Mouse (Mus musculus): ENCODE results near the gene Zfp961.

DNA sequence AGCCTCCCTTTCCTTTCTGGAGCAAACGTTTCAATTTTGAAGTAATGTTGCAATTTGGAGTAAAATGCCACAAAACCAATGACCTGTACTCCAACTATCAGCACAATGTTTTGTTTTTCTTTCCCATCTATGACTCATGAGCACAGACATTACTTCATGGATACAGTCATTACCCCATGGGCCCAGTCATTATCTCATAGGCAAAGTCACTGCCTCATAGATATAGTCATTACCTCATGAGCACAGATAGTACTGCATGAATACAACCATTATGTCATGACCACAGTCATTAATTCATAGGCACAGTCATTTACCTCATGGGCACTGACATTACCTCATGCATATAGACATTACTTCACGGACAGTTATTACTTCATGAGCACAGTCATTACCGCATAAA, 55.1 kb downstream of the Zfp961 start:
- no peak for TF ChIP-seq POLR2A (IDR thresholded peaks at IDR 0.05; ENCODE audit: control insufficient read depth, extremely low read depth, insufficient read depth, low read length, poor library complexity)
- TF ChIP-seq CTCF (IDR thresholded peaks at IDR 0.05; ENCODE audit: borderline replicate concordance, control insufficient read depth, extremely low read depth, insufficient read depth, low read length, poor library complexity), result no peak

Measured in thymus, adult 2 months (tissue).